Mouse (Mus musculus) common myeloid progenitor, adult 5-6 weeks (primary cell): ENCODE measurements at regions not wholly inside any gene's neighbourhood (a gene's known extent, or its start where the extent isn't known, plus 50 kb on each side); places are given as distances from the start of the nearest gene placed in this dataset.

Source experiments
- ATAC-seq: replicated peaks from 2 replicates; pipeline ENCODE4 v1.8.0; 2016; ENCODE audit warnings: low read depth, mild to moderate bottlenecking, moderate TSS enrichment, inconsistent platforms; ENCODE audit not compliant: poor library complexity, severe bottlenecking

- no peak for ATAC-seq
Observed at GRCm38 (mm10) chr8:86428998-86429651, 151.4 kb downstream of the Abcc12 start.

GRCm38 (mm10) chr8:86428131-86428530, 152.4 kb downstream of the Abcc12 start:
- ATAC-seq: no peak

GRCm38 (mm10) chr8:86426056-86426455, 154.4 kb downstream of the Abcc12 start:
- ATAC-seq: no peak

- no peak for ATAC-seq
Observed at GRCm38 (mm10) chr8:86425382-86425781, 155.1 kb downstream of the Abcc12 start.

- no peak for ATAC-seq
Observed at GRCm38 (mm10) chr8:86419059-86419651, 161.3 kb downstream of the Abcc12 start.

GRCm38 (mm10) chr8:86418414-86418981, 162.0 kb downstream of the Abcc12 start:
- no peak for ATAC-seq

GRCm38 (mm10) chr8:86415208-86415607, 165.3 kb downstream of the Abcc12 start:
- no peak for ATAC-seq

GRCm38 (mm10) chr8:86411232-86411631, 169.3 kb downstream of the Abcc12 start:
- no peak for ATAC-seq

- ATAC-seq: no peak
Observed at GRCm38 (mm10) chr8:86406196-86406595, 174.3 kb downstream of the Abcc12 start.

- ATAC-seq: no peak
Observed at GRCm38 (mm10) chr8:86403434-86403833, 177.1 kb downstream of the Abcc12 start.

GRCm38 (mm10) chr8:86401946-86402345, 178.5 kb downstream of the Abcc12 start:
- ATAC-seq: no peak

GRCm38 (mm10) chr8:86395121-86395520, 185.4 kb downstream of the Abcc12 start:
- ATAC-seq: no peak

GRCm38 (mm10) chr8:86393835-86394234, 186.7 kb downstream of the Abcc12 start:
- no peak for ATAC-seq

- ATAC-seq: no peak
Observed at GRCm38 (mm10) chr8:86393374-86393773, 187.1 kb downstream of the Abcc12 start.

GRCm38 (mm10) chr8:86390715-86391114, 189.8 kb downstream of the Abcc12 start:
- ATAC-seq: no peak

- ATAC-seq: no peak
Observed at GRCm38 (mm10) chr8:86389690-86390671, 190.5 kb downstream of the Abcc12 start.

GRCm38 (mm10) chr8:86385236-86385635, 195.2 kb downstream of the Abcc12 start:
- no peak for ATAC-seq

- ATAC-seq: no peak
Observed at GRCm38 (mm10) chr8:86381977-86382376, 198.5 kb downstream of the Abcc12 start.

GRCm38 (mm10) chr8:86368062-86368461, 212.4 kb downstream of the Abcc12 start:
- ATAC-seq: no peak

- no peak for ATAC-seq
Observed at GRCm38 (mm10) chr8:86366636-86367035, 213.8 kb downstream of the Abcc12 start.

GRCm38 (mm10) chr8:86365726-86366125, 214.8 kb downstream of the Abcc12 start:
- ATAC-seq: no peak
